Mouse (Mus musculus) forebrain, postnatal 0 days (tissue): ENCODE data around the gene Stoml1. TPM values are rescaled to one million over a fixed set of nuclear protein-coding genes. Genes with fewer than 3 reads are reported as not detected.

Experiments
- ATAC-seq: fragments of 200-750 bp; cut with Nextera tagmentation; 2 replicates; pipeline ENCODE4 v1.8.0; 2017; ENCODE audit warnings: mild to moderate bottlenecking, moderate library complexity
- DNase-seq: peaks from one replicate; pipeline ENCODE4 v3.0.0-alpha.2; 2015
- H3K27ac ChIP-seq: fragments of 300-500 bp; sonication (generic); 2 replicates; pipeline ENCODE4 v1.5.1; 2014; ENCODE audit warnings: low read depth, mild to moderate bottlenecking, antibody characterized with exemption, low read length, moderate library complexity, mixed read lengths
- H3K27me3 ChIP-seq: fragments of 300-500 bp; sonication (generic); 2 replicates; pipeline ENCODE4 v1.6.1; 2014; ENCODE audit warnings: mild to moderate bottlenecking, low read length, mixed read lengths; ENCODE audit not compliant: insufficient read depth
- H3K36me3 ChIP-seq: fragments of 300-500 bp; sonication (generic); 2 replicates; pipeline ENCODE4 v1.6.1; 2014; ENCODE audit warnings: mild to moderate bottlenecking, moderate library complexity; ENCODE audit not compliant: insufficient read depth
- H3K4me1 ChIP-seq: fragments of 300-500 bp; sonication (generic); 2 replicates; pipeline ENCODE4 v1.6.1; 2014; ENCODE audit warnings: antibody characterized with exemption; ENCODE audit not compliant: insufficient read depth
- H3K4me2 ChIP-seq: fragments of 300-500 bp; sonication (generic); 2 replicates; pipeline ENCODE4 v1.6.1; 2014; ENCODE audit warnings: low read depth, mild to moderate bottlenecking, moderate library complexity
- H3K4me3 ChIP-seq: fragments of 300-500 bp; sonication (generic); 2 replicates; pipeline ENCODE4 v1.5.1; 2014; ENCODE audit warnings: low read depth, low read length, mixed read lengths
- H3K9ac ChIP-seq: fragments of 300-500 bp; sonication (generic); 2 replicates; pipeline ENCODE4 v1.6.1; 2014; ENCODE audit warnings: mild to moderate bottlenecking
- H3K9me3 ChIP-seq: fragments of 300-500 bp; sonication (generic); 2 replicates; pipeline ENCODE4 v1.6.1; 2016; ENCODE audit warnings: low read length
- CTCF ChIP-seq: sonication (generic); IDR thresholded peaks from 2 replicates; pipeline ENCODE4 v1.5.1; 2016; ENCODE audit warnings: antibody characterized with exemption, control low read depth, low read depth
- WGBS: fragments of 180-500 bp; shearing (Covaris S2); extraction: QIAGEN DNeasy Blood & Tissue Kit; methylation state at CpG from one replicate; pipeline ENCODE4 v1.1.7; 2014; 5-methylcytosine and 5-hydroxymethylcytosine counted together
- polyA plus RNA-seq: library from polyadenylated mRNA; unstranded; fragments of >200 nt; fragmentation: Nextera tagmentation; extraction: Ambion mirVana; gene quantifications from 2 replicates; pipeline ENCODE4 v1.2.1, GENCODE M21; 2015
- total RNA-seq: library from RNA; depleted of rRNA; stranded (reverse); fragments of >200 nt; gene quantifications from 2 replicates; pipeline ENCODE4 v1.2.3, GENCODE M21; 2014

Gene Stoml1
- total and polyA plus RNA-seq, 2 experiments from 2014 or later: 142 to 149 TPM

DNA sequence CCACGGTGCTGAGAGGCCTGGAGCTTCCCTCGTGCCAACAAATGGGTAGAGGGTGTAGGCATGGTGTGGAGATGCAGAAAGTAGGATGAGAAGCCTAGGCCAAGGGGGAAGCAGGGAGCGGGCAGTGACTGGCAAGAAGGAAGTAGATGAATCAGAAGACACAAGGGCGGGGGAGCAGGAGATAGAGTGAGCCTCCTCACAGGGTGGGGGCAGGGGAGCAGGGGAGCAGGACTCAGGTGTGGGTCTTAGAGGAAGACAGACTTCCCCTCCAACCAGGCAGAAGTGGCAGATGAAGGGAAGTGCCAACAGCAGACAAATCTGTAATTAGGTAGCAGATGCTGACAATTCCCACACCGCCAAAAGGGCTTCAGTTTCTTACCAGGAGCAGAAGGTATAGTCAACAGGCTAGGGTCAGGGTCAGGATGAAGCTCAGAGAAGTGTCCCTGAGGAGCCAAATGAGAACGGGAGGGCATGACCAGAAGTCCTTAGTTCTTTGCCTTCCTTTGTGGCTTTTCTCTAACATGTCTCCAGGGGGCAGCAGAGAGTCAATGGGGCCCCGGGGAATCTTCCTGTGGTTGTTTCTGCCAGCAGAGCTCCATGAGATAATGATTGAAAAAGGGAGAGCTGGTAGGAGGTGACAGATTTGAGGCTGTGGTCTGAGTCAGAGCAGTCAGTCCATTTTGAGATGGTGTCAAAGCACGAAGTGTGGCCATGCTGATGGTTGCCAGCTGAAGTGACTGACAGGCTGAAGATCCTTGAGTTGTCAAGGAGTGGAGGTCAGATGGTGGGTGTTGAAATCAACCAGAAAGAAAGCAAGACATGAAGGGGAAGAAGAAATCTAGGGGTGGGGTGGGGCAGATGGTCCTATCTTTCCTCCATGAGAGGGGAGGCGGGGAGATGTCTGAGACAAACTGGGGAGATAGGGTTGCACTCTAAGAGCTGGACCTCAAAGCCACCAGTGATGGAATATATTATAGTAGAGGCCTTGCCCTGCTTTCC is 26.8 kb upstream of the Stoml1 start:
- peak; percentile 62 for TF ChIP-seq CTCF
- H3K27me3 ChIP-seq: no peaks in the 10 kb centered on the region
- H3K4me1 ChIP-seq: no peaks in the 10 kb centered on the region
- H3K4me3 ChIP-seq: no peak overlapping the region
- WGBS: 68% methylated on average over 9 of the region's 9 CpGs
- H3K36me3 ChIP-seq: peaks cover 9% of the 10 kb centered on the region
- H3K4me2 ChIP-seq: no peak overlapping the region
- H3K9ac ChIP-seq: no peak overlapping the region
- no peak overlapping the region for H3K27ac ChIP-seq
- DNase-seq (no peak), ATAC-seq (no peak)
- no peaks in the 10 kb centered on the region for H3K9me3 ChIP-seq

DNA sequence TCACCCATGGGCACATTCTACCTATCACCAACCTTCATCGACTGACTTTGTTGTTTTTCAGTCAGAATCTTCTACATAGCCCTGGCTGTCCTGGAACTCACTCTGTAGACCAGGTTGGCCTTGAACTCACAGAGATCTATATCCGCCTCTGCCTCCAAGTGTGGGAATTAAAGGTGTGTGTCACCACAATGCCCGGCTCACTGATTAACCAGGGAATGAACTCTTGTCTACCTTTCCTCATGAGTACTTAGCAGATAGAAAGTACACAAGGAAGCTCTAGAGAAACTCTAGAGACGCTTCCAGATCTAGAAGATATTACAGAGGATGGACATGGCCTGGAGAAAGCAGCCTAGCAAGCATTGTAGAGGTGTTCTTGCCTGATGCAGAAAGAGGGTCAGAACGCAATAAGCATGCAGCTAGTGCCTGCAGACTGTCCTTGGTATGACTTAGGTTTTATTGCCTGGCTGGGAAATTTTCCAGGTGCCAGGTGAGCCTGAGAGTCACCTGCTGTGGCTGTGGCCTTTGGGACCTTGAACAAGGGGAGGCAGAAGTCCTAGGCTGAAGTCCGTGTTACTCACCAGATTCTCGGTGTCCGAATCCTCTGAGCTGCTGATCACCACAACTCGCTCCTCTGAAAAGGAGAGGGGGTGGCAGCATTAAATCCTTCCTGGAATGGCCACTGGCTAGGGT is 24.0 kb upstream of the Stoml1 start:
- Histone ChIP-seq H3K4me1 (no peaks in the 10 kb centered on the region), H3K27ac (no peak overlapping the region), H3K9me3 (no peaks in the 10 kb centered on the region), H3K4me3 (no peak overlapping the region), H3K27me3 (no peaks in the 10 kb centered on the region), H3K36me3 (peaks cover 12% of the 10 kb centered on the region), H3K4me2 (no peak overlapping the region), H3K9ac (no peak overlapping the region)
- ATAC-seq (no peak), DNase-seq (no peak)
- no peak for TF ChIP-seq CTCF
- WGBS: 95% methylated on average over 9 of the region's 9 CpGs

DNA sequence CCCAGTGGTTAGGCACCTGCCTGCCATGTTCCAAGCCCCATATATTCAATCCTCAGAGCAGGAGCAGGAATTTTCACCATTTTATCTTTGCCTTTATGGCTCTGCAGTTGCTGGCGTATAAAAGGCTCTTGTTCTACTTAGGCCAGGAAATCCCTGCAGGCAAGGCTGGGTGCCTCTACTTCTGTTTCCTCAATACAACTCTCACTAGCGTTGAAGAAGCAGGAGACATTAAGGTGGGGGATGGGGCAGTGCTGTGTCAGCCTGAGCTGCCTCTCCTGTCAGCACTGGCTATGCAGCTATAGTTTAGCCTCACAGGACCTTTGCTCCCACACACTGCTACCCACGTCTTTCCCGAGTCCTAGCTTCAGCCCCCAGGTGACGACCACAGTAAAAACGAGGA is 21.2 kb upstream of the Stoml1 start:
- H3K9me3 ChIP-seq: no peaks in the 10 kb centered on the region
- no peaks in the 10 kb centered on the region for H3K4me1 ChIP-seq
- WGBS: 83% methylated on average over 6 of the region's 6 CpGs
- ATAC-seq: no peak
- no peak overlapping the region for H3K27ac ChIP-seq
- no peak for DNase-seq
- no peak overlapping the region for H3K9ac ChIP-seq
- no peak for TF ChIP-seq CTCF
- no peak overlapping the region for H3K4me2 ChIP-seq
- peaks cover 19% of the 10 kb centered on the region for H3K36me3 ChIP-seq
- H3K4me3 ChIP-seq: no peak overlapping the region
- H3K27me3 ChIP-seq: no peaks in the 10 kb centered on the region

DNA sequence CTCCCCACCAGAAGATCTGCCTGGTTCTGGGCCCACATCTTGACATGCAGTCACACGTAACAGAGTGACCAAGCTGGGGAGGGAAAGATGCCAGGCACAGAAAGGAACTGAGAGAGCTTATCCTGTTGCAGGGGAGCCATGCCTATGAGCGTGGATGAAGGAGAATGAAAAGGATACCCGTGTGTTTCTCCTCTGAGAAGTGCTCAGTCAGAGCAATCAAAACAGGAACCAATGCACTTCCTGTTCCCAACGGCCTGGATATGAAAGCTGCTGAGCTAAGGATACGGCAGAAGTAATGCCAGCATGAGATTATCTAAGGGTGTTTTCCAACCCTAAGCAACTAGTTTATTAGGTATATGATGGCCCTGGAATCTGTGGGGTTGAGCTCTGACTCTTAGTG is 20.6 kb upstream of the Stoml1 start:
- TF ChIP-seq CTCF: no peak
- WGBS: 85% methylated on average over 5 of the region's 5 CpGs
- ATAC-seq (no peak), DNase-seq (no peak)
- Histone ChIP-seq H3K4me1 (no peaks in the 10 kb centered on the region), H3K9me3 (no peaks in the 10 kb centered on the region), H3K4me3 (no peak overlapping the region), H3K36me3 (peaks cover 19% of the 10 kb centered on the region), H3K9ac (no peak overlapping the region), H3K4me2 (no peak overlapping the region), H3K27me3 (no peaks in the 10 kb centered on the region), H3K27ac (no peak overlapping the region)

DNA sequence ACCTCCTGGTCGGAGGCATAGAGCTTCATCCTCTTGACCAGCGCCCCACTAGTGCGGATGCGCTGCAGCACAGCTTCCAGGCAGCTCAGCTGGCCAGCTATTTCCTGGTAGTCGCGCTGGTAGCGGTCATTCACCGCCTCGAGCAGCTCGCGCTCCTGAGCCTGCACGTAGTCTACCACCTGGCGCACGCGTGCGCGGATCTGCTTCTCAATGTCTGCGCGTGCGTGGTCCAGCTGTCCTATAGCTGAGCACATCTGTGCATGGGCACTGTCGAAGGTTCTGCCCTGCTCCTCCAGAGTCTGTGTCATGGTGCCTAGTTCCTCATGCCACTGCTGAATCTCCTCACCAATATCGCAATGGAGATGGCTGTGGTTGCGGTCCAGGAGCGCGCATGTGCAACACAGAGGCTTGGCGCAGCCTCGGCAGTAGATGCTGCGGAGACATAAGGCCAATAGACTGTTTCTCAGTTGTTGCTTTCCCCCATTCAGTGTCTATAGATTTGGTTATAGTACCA is 18.4 kb upstream of the Stoml1 start:
- WGBS: 98% methylated on average over 28 of the region's 28 CpGs
- TF ChIP-seq CTCF: no peak
- no peaks in the 10 kb centered on the region for H3K9me3 ChIP-seq
- H3K27me3 ChIP-seq: no peaks in the 10 kb centered on the region
- H3K4me3 ChIP-seq: no peak overlapping the region
- no peak for DNase-seq
- ATAC-seq: no peak
- H3K27ac ChIP-seq: no peak overlapping the region
- peaks cover 11% of the 10 kb centered on the region for H3K36me3 ChIP-seq
- H3K4me2 ChIP-seq: no peak overlapping the region
- H3K9ac ChIP-seq: no peak overlapping the region
- no peaks in the 10 kb centered on the region for H3K4me1 ChIP-seq

DNA sequence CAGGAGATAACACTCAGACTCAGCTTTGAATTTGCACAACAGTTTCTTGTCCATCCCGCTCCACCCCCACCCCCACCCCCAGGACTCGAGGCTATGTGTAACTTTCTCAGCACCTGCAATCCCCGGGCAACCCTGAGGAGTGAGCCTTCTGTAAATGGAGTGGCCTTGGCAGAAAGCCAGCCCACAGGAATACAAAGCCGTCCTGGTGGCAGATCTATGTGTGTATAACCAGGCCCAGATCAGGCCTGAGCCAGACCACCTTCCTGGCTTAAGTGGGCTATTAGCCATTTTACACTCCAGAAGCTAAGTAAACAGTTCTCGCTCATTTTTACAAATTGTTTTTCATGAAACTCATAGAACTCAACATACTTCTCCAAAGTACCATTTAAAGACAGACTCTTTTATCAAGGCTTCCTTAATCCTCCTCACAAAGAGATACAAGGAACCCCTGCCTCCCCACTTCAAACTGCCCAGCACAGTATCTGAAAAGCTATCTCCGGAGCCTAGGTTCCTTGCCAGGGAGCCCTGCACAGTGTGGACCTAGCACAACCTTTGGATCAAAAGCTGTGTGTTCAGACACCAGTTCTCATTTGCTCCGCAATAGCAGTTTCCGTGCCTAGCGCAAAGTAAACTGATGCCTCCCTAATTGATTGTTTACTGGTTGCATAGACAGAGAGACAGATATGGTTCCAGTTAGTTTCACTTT is 11.0 kb upstream of the Stoml1 start:
- DNase-seq (peak; percentile 32), ATAC-seq (no peak)
- Histone ChIP-seq H3K4me3 (no peak overlapping the region), H3K36me3 (no peaks in the 10 kb centered on the region), H3K4me2 (no peak overlapping the region), H3K4me1 (0 out of 2 replicates have a peak, but pooled peaks cover 2% of the 10 kb centered on the region), H3K9me3 (no peaks in the 10 kb centered on the region), H3K27ac (no peak overlapping the region), H3K9ac (no peak overlapping the region), H3K27me3 (no peaks in the 10 kb centered on the region)
- WGBS: 32% methylated on average over 9 of the region's 9 CpGs
- TF ChIP-seq CTCF: no peak
